Mouse (Mus musculus) lung, embryonic 15.5 days (tissue): ENCODE measurements at regions not wholly inside any gene's neighbourhood (a gene's known extent, or its start where the extent isn't known, plus 50 kb on each side); places are given as distances from the start of the nearest gene placed in this dataset.

ENCODE experiments used
- ATAC-seq: fragments of 200-750 bp; cut with Nextera tagmentation; 2 replicates; pipeline ENCODE4 v1.8.0; 2017; ENCODE audit warnings: moderate number of reproducible peaks, borderline replicate concordance; ENCODE audit not compliant: low FRiP score, low TSS enrichment; ENCODE audit errors: extremely low read depth
- H3K27ac ChIP-seq: fragments of 300-500 bp; sonication (generic); 2 replicates; pipeline ENCODE4 v1.5.1; 2015; ENCODE audit warnings: moderate library complexity, mild to moderate bottlenecking, inconsistent platforms
- H3K27me3 ChIP-seq: fragments of 300-500 bp; sonication (generic); 2 replicates; pipeline ENCODE4 v1.6.1; 2015; ENCODE audit warnings: inconsistent platforms
- H3K36me3 ChIP-seq: fragments of 300-500 bp; sonication (generic); 2 replicates; pipeline ENCODE4 v1.6.1; 2015; ENCODE audit warnings: inconsistent platforms
- H3K4me1 ChIP-seq: fragments of 300-500 bp; sonication (generic); 2 replicates; pipeline ENCODE4 v1.6.1; 2015; ENCODE audit warnings: inconsistent platforms
- H3K4me2 ChIP-seq: fragments of 300-500 bp; sonication (generic); 2 replicates; pipeline ENCODE4 v1.6.1; 2015; ENCODE audit warnings: inconsistent platforms, mild to moderate bottlenecking, moderate library complexity
- H3K4me3 ChIP-seq: fragments of 300-500 bp; sonication (generic); 2 replicates; pipeline ENCODE4 v1.5.1; 2015; ENCODE audit warnings: mild to moderate bottlenecking, inconsistent platforms
- H3K9ac ChIP-seq: fragments of 300-500 bp; sonication (generic); 2 replicates; pipeline ENCODE4 v1.6.1; 2015; ENCODE audit warnings: inconsistent platforms
- H3K9me3 ChIP-seq: fragments of 300-500 bp; sonication (generic); 2 replicates; pipeline ENCODE4 v1.6.1; 2016; ENCODE audit warnings: inconsistent platforms
- WGBS: fragments of 180-500 bp; shearing (Covaris S2); methylation state at CpG from one replicate; pipeline ENCODE4 v1.1.7; 2015; 5-methylcytosine and 5-hydroxymethylcytosine counted together

DNA sequence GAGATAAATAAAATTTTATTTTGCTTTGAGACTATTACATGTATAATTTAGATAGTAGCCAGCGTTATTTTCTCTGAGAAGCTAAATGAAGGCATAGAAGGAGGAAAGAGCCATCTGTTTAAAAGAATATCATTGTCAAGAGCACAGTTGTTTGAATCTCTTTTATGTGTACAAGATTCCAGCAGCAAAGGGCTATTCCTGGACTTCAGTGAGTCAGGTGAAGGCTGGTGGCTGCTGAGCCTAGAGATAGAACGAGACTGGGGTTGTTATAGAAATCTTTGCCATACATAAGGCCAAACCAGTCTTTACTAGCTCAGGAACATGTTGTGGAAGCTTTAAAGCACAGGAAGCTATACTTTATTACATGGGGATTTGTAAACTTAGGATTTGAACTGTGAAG lies 261.6 kb downstream of the Adcyap1 start:
- Histone ChIP-seq H3K36me3 (no peaks in the 10 kb centered on the region), H3K27me3 (no peaks in the 10 kb centered on the region), H3K4me2 (no peak overlapping the region), H3K27ac (no peak overlapping the region), H3K9ac (no peak overlapping the region), H3K9me3 (no peaks in the 10 kb centered on the region), H3K4me1 (no peaks in the 10 kb centered on the region), H3K4me3 (no peak overlapping the region)
- 69% methylated on average over 2 of the region's 2 CpGs for WGBS
- no peak for ATAC-seq

DNA sequence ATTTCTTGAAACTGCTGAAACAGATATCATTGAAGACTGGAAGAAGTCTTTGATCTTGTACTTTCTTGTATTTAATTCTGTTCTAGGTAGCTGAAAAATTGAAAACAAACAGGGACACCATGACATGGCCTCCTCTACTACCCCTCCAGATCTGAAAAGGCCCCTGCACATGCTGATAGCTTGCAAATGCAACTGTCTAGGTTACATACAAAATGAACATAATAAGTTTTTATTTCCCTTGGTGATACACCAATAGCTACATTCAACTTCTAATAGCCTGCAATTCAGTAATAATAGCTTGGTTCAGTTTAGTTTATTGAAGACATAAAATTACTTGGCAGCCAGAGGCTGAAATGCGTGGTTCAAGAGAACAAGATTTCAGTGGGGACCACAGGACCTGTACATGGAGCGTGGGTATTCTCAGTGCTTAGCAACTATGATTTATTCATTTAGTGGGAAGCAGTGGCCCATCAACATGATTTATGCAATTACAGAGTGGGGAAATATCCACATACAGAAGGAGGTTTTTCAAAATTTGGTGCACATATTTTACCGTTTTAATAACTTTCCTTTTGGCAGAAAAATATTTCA lies 264.9 kb downstream of the Adcyap1 start:
- Histone ChIP-seq H3K27me3 (no peaks in the 10 kb centered on the region), H3K9me3 (no peaks in the 10 kb centered on the region), H3K4me2 (no peak overlapping the region), H3K36me3 (no peaks in the 10 kb centered on the region), H3K4me1 (no peaks in the 10 kb centered on the region), H3K27ac (no peak overlapping the region), H3K4me3 (no peak overlapping the region), H3K9ac (no peak overlapping the region)
- WGBS: 87% methylated on average over 3 of the region's 3 CpGs
- no peak for ATAC-seq

DNA sequence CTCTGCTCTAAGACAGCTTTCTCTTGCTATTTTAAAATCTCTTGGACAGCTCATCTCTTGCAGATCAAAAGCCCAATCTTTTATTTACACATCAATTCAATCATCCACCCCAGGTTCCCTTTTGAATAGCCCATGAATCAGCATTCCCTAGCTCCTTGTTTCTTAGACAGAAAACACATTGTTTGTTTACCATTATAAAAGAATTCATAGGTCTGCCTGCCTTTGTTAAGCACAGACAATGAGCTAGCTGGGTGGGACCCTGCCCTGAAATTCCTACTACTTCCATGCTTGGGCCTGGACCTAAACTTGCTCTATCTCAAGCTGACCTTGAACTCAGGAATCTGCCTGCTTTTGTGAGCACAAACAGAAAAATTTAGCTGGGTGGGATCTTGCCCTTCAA lies 283.6 kb downstream of the Adcyap1 start:
- no peak for ATAC-seq
- Histone ChIP-seq H3K27ac (no peak overlapping the region), H3K9ac (no peak overlapping the region), H3K4me2 (no peak overlapping the region), H3K27me3 (no peaks in the 10 kb centered on the region), H3K36me3 (no peaks in the 10 kb centered on the region), H3K9me3 (no peaks in the 10 kb centered on the region), H3K4me1 (no peaks in the 10 kb centered on the region), H3K4me3 (no peak overlapping the region)

DNA sequence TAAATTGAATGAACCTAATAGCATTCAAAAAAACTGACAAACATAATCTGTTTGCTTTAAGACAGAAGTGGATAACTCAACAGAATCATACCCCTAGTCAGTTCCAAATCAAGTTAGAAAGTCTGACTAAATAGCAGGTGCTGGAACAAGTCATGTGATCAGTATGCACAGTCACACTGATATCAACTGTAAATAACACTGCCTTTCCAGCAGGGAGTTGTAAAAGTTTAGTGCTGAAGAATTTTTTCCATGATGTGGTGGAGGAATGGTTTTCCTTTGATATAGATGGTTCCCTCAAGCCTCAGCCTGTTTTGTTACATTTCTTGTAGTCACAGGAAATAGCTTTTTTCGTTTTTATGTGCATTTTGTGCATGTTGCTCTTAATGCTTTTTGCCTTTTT lies 285.7 kb downstream of the Adcyap1 start:
- 39% methylated on average over 1 of the region's 1 CpGs for WGBS

DNA sequence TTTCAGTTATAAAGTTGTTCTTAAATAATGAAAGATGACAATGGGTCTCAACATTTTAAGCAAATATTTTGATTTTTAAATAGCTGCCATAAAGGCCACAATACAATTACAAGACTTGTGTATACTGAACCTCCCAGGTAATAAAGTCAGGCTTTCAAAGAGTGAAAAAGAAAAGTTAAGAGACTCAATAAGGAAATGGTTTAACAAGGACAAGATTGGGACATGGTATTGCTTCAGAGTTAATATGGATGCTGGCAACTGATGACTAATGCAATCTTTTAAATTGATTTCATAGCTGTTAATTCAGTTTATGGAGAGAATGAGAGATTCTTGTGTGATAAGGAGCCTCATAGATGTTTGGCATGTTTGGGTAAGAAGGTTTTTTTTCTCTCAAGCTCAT lies 287.6 kb downstream of the Adcyap1 start:
- no peak for ATAC-seq
- H3K4me1 ChIP-seq: no peaks in the 10 kb centered on the region
- no peak overlapping the region for H3K4me3 ChIP-seq
- H3K36me3 ChIP-seq: no peaks in the 10 kb centered on the region
- no peak overlapping the region for H3K27ac ChIP-seq
- no peak overlapping the region for H3K4me2 ChIP-seq
- H3K27me3 ChIP-seq: no peaks in the 10 kb centered on the region
- H3K9ac ChIP-seq: no peak overlapping the region
- H3K9me3 ChIP-seq: no peaks in the 10 kb centered on the region

More for the DNA sequence above, 285.7 kb downstream of the Adcyap1 start:
- Histone ChIP-seq H3K4me2 (no peak overlapping the region), H3K27me3 (no peaks in the 10 kb centered on the region), H3K9ac (no peak overlapping the region), H3K27ac (no peak overlapping the region), H3K9me3 (no peaks in the 10 kb centered on the region), H3K4me1 (no peaks in the 10 kb centered on the region), H3K36me3 (no peaks in the 10 kb centered on the region), H3K4me3 (no peak overlapping the region)
- ATAC-seq: no peak

DNA sequence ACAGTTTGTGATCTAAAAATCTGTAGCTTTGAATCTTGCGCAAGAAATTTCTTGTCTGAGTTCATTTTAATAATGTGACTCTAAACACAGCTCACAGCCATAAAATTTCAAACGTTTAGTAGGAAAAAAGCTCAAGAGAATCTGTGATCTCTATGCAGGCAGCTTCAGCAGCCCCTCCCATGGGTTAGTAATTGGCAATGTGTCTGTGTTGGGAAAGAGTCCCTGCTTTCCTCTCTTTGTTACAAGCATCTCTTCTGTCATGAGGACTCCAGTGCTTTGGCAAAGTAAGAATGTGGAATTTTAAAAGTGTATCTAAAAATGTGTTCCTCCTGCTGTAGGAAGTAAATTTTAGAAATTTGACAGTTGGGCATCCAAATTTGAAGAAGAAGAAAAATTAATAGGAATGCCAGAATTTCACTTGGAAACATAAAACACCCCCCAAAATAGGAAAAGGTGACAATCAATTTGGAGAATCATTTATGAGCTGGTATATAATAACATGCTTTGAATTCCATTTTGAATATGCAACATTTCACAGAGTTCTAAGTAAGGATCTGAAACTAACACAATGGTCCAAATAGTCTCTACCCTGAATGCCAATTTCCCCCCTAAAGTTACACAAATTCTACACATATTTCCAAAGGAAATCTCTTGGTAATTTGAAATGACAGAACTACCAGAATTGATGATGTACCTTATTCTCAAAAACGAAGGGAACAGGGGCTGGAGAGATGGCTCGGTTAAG lies 291.3 kb downstream of the Adcyap1 start:
- Histone ChIP-seq H3K9ac (no peak overlapping the region), H3K4me2 (no peak overlapping the region), H3K4me3 (no peak overlapping the region), H3K4me1 (no peaks in the 10 kb centered on the region), H3K36me3 (no peaks in the 10 kb centered on the region), H3K9me3 (no peaks in the 10 kb centered on the region), H3K27me3 (no peaks in the 10 kb centered on the region), H3K27ac (no peak overlapping the region)
- no peak for ATAC-seq
- WGBS: 62% methylated on average over 4 of the region's 4 CpGs

DNA sequence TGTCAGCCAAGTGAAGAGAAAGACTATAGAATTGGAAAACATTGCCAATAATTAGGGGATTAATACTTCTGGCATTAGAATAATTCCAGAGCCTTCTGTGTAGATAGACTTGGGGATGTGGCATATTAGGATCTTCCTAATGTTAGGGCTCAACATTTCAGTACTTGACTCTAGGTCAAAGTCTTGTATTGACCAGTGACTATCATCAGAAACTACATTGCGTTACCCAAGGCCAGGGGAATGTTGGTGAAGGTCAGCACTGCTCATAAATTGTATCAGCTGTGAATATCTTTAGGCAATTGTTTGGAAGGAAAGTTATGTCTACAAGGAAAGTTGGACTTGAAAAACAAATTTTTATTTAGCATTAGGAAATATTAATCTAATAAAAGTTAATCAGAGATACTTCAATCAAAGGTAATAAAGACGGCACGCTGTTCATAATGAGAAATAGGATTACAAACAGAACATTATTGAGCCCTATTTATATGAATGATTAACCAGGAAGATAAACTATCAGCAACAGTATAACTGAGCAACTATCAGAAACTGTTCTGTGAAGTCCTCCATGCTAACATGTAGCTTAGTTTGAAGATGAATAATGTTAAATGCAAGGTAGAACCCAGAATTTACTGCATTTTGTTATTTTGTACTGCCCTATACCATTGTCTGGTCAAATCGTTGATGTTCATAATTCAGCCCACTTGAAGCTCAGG lies 310.2 kb downstream of the Adcyap1 start:
- H3K4me3 ChIP-seq: no peak overlapping the region
- WGBS: 84% methylated on average over 4 of the region's 4 CpGs

DNA sequence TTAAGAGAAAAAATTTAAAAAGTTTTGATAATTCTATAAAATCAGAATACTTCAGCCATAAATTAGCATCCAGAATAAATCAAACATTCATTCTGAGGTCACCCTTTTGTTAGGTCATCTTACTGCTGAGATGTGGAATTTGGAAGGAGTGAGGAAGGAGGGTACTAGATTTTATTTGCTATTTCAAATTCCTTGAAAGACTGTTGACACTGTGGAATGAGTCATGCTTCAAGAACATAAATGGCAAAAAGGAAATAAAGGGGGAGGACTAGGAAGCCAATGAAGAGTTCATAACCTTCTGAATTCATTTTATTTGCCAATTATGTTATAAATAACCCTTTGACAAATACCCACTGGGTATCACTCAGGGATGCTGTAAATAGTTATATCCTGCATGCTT lies 324.6 kb downstream of the Adcyap1 start:
- Histone ChIP-seq H3K36me3 (no peaks in the 10 kb centered on the region), H3K9me3 (no peaks in the 10 kb centered on the region), H3K27ac (no peak overlapping the region), H3K4me1 (no peaks in the 10 kb centered on the region), H3K27me3 (no peaks in the 10 kb centered on the region), H3K9ac (no peak overlapping the region), H3K4me3 (no peak overlapping the region), H3K4me2 (no peak overlapping the region)
- no peak for ATAC-seq

More for the DNA sequence above, 310.2 kb downstream of the Adcyap1 start:
- H3K9me3 ChIP-seq: no peaks in the 10 kb centered on the region
- no peak for ATAC-seq
- H3K27me3 ChIP-seq: no peaks in the 10 kb centered on the region
- no peak overlapping the region for H3K4me2 ChIP-seq
- no peaks in the 10 kb centered on the region for H3K4me1 ChIP-seq
- no peak overlapping the region for H3K27ac ChIP-seq
- no peak overlapping the region for H3K9ac ChIP-seq
- no peaks in the 10 kb centered on the region for H3K36me3 ChIP-seq

DNA sequence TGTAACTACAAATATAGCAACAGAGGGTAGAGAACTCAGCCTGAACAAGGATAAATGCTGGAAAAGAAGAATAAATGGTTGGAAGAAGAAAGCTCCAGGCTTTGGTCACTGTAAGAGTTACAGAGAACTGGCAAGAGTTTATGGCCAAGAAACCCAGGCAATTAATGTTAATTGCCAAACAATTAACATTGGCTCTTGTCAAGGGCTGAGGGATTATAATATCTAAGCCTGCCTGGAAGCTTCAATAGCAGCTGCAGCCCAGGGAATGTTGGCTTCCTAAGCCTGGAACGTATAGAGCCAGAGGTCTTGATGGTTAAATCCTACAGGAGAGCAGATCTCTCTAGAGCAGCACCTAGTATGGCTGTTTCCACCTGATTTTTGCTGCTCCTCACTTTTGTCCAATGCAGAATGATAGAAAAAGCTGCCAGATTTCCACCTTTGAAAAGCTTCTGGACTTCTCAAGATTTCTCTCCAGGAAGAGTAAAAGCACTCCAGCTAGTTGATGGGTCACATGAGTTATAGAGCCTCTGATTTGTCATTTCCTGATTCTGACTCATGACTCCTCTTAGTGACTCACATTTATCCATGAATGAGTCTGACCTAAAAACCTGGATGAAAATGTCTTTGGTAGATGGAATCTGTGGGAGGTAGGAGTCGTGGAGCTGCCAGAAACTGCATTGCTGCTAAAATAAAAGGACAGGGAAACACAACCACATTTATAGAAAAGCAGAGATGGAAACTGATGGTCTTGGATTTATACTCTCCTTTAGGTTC lies 327.2 kb downstream of the Adcyap1 start:
- no peaks in the 10 kb centered on the region for H3K27me3 ChIP-seq
- H3K36me3 ChIP-seq: no peaks in the 10 kb centered on the region
- no peak overlapping the region for H3K4me2 ChIP-seq
- no peak overlapping the region for H3K27ac ChIP-seq
- no peaks in the 10 kb centered on the region for H3K4me1 ChIP-seq
- no peak overlapping the region for H3K4me3 ChIP-seq
- no peak for ATAC-seq
- H3K9ac ChIP-seq: no peak overlapping the region
- WGBS: 65% methylated on average over 2 of the region's 2 CpGs
- H3K9me3 ChIP-seq: no peaks in the 10 kb centered on the region

DNA sequence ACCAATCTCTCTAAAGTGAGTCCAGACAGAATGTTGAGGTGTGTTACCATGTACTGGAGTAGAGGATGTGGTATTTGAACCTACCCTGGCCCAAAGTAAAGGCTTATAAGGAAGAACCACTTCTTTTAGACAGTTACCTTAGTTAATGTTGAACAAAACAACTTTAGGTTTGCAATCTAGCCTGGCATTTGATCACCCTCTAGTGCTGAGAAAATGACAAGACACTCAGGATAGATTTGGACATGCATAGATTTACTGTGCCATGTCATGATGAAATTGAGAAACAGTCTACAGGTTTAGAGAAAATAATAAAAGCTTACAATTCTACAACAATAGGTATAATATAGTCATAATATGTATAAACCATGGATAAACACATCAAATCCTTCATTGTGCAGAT lies 333.7 kb downstream of the Adcyap1 start:
- no peak overlapping the region for H3K9ac ChIP-seq
- ATAC-seq: no peak

DNA sequence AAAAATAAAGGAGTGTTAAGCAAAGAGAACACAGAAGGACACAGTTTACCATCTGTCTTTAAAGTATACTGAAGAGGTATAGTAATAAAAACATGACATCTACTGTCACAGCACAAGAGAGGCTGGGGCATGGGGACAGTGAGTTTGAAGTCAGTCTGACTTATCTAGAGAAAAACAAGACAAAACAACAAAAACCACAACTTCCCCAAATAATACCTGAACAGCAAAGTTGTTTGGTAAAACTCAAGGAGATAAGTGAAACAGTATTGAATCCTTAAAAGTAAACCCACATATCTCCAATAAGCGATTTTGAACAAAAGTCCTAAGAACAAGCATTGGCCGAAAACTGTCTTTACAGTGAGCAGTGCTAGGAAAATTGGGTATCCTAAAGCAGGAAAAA lies 336.1 kb downstream of the Adcyap1 start:
- Histone ChIP-seq H3K4me2 (no peak overlapping the region), H3K27ac (no peak overlapping the region), H3K4me1 (no peaks in the 10 kb centered on the region), H3K4me3 (no peak overlapping the region), H3K36me3 (no peaks in the 10 kb centered on the region), H3K9ac (no peak overlapping the region), H3K27me3 (no peaks in the 10 kb centered on the region), H3K9me3 (no peaks in the 10 kb centered on the region)
- 90% methylated on average over 2 of the region's 2 CpGs for WGBS
- ATAC-seq: no peak

More for the DNA sequence above, 333.7 kb downstream of the Adcyap1 start:
- no peak overlapping the region for H3K4me2 ChIP-seq
- no peaks in the 10 kb centered on the region for H3K4me1 ChIP-seq
- H3K27me3 ChIP-seq: no peaks in the 10 kb centered on the region
- no peaks in the 10 kb centered on the region for H3K9me3 ChIP-seq
- no peaks in the 10 kb centered on the region for H3K36me3 ChIP-seq
- no peak overlapping the region for H3K27ac ChIP-seq
- no peak overlapping the region for H3K4me3 ChIP-seq

DNA sequence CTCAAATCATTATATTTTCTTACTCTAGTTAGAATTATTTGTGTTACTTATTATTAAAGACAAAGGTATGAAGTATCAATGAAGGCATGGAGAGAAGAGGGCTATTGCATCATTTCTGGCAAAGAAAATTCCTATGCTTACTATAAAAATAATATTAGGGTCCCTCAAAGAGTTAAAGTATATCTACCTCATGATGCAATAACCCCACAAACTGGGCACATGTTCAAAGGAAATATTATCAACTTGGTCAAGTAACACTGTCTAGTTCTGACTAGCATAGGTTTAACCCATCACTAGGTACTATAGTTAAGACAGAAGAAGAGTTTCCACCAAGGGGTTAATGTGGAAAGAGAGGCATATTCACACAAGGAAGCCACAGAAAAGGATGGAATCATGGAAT lies 336.9 kb downstream of the Adcyap1 start:
- no peaks in the 10 kb centered on the region for H3K36me3 ChIP-seq
- no peaks in the 10 kb centered on the region for H3K9me3 ChIP-seq
- no peak overlapping the region for H3K4me3 ChIP-seq
- no peak for ATAC-seq
- no peak overlapping the region for H3K9ac ChIP-seq
- no peak overlapping the region for H3K4me2 ChIP-seq
- H3K27me3 ChIP-seq: no peaks in the 10 kb centered on the region
- no peak overlapping the region for H3K27ac ChIP-seq
- H3K4me1 ChIP-seq: no peaks in the 10 kb centered on the region
